Mouse (Mus musculus): ENCODE results near the gene Cdt1.

The Cdt1 gene

DNA sequence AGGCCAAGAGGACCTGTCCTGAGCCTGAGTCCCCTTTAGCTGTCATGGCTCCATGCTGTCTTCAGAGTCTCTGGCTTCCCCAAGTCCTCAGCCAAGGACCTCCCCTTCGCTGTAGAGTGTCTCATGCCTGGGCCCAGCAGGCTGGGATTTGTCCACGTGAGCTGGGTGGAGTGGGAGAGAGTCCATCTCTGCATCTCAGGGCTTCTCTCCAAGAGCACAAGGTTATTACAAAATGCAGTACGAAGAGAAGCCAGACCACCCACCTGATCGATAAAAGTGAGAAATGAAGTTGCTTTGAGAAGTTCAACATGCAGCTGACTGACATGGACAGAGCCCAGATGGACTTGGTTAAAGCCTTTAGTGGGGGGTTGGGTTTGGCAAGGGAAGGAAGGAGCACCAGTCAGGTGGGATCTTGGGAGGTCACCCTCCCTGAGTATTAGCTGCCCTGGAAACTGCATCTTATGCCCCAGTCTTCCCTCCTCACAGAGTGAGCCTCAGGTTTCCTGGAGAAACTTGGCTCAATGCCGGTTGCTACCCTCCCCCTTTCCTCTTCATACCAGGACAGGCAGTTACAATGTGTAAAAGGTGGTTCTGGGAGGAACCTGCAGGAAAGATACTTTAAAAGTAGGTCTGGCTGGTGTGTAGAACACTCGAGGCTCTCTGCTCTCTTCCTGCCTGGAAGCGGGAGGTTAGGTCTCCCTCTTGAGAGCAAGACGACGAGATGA, 48.5 kb downstream of the Cdt1 start:
- DNase-seq, result no peak

DNA sequence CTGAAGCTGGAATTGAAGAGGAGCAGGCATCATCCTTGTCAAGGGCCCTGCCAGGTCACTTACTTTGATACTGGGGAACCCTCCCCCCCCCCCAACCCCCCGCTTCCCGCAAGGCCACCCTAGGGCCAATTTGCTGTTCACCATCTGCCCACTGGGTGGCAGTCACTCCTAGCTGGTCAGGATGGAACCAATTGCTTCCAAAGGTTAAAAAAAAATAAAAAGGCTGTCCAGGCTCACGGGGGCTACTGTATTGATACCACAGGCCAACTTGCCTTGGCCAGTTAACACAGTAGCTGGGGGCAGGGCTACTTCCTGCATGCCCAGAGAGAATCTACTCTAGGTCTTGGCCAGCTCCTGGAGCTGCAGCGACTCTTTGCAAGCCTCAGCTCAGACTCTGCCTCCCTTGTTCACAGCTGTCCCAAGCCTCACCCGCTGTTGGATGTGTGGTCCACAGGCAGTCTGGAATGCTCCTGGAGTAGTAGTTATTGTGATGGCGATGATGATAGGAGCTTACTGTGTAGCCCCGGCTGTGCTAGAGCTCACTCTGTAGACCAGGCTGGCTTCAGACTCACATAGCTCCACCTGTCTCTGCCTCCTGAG, 50.2 kb downstream of the Cdt1 start:
- peak; percentile 88 for DNase-seq

DNA sequence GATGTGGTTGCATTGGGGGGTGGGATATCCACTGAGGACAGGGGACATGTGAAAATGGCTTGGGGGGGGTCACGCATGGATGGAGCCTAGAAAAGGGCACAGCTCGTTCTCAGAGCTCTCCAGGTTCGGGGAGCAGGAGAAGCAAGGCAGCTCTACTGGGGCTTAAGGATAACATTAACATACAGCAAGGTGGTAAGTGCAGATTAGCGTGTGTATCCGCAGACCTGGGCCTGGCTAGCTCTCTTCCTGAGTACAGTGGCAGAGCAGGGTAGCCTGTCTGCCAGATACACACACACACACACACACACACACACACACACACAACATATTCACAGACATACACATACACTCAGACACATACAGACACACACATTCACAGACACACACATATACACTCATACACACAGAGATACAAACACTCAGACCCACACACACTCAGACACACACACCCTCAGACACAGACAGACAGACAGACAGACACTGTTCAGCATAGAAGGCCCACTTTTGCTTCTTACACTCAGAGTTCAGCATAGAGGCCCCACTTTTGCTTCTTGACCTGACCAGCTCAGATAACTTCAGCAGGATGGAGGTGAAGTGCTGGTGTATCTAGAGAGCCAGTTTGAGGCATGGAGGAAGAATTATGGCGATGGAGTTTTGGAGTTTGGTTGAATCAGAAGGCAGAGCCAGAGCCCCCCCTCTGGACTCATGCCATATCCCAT, 51.0 kb downstream of the Cdt1 start:
- no peak for DNase-seq

DNA sequence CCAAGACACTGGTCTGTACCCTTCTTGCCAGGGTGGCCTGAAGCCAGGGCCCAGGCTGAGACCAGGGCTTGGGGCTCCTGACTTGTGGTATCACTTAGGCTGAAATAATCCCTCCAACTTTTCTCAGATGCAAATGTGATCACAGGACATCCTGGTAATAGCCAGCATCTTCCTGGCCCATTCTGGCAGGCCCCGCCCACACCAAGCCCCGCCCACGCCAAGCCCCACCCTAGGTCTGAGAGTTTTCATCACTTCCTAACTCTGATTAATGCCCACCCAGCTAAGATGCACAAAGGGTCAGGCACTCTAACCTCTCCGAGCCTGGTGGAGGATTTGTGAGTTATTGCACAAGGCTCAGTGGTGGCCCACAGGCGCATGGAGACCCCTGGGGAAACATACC, 52.6 kb downstream of the Cdt1 start:
- no peak for DNase-seq

DNA sequence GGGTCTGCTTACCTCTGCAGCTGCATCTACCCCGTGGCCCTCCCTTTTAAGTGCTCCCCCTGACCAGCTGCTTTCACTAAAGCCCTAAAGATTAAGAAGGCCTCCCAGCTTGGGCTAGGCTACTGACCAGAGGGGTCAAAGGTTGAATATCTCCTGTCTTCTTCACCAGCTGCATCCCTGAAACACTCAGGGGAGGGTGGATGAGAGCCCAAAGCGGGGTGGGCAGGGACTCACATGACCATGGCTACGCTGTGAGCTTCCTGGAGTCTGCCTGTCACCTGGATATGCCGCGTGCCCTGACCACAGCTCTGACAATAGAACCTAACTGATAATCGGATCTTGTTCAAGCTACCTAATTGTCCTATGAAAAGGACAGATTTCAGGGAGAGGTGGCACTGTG, 54.9 kb downstream of the Cdt1 start, which contains the start of gene Pabpn1l:
TSS of gene Pabpn1l (minus strand) at position 13 of the 400 bp plus-strand sequence.
- DNase-seq, result no peak
